Mouse (Mus musculus): Measurements from ENCODE around the gene Lrrc27. TPM values are rescaled to one million over a fixed set of nuclear protein-coding genes. Genes with fewer than 3 reads are reported as not detected.

The Lrrc27 gene
- polyA plus RNA-seq, 1 experiment from 2014 or later, result 0.68 TPM

GRCm38 (mm10) chr7:139217046-139217445 is 4.3 kb downstream of the Lrrc27 start:
- H3K36me3 ChIP-seq (ENCODE audit: control insufficient read depth, insufficient read depth), result no peaks in the 10 kb centered on the region
- H3K4me2 ChIP-seq (ENCODE audit: low read depth, low read length), result no peak overlapping the region
- no peak overlapping the region for H3K27ac ChIP-seq (ENCODE audit: low read length)
- no peak for ATAC-seq (ENCODE audit: low read depth)
- no peaks in the 10 kb centered on the region for H3K9me3 ChIP-seq (replicated peaks; ENCODE audit: control insufficient read depth, low read length)
- no peak overlapping the region for H3K9ac ChIP-seq (ENCODE audit: low read depth, low read length)
- no peaks in the 10 kb centered on the region for H3K27me3 ChIP-seq (ENCODE audit: control insufficient read depth, insufficient read depth, low read depth, low read length)
- H3K4me1 ChIP-seq (ENCODE audit: control insufficient read depth, low read depth, low read length), result peaks cover 9% of the 10 kb centered on the region
- WGBS (ENCODE audit: insufficient replicate concordance), result 65% methylated on average over 7 of the region's 7 CpGs
- H3K4me3 ChIP-seq (ENCODE audit: low read depth, low read length), result no peak overlapping the region

- Histone ChIP-seq H3K4me1 (ENCODE audit: control insufficient read depth, low read depth, low read length) (no peaks in the 10 kb centered on the region), H3K9me3 (replicated peaks; ENCODE audit: control insufficient read depth, low read length) (no peaks in the 10 kb centered on the region), H3K27ac (ENCODE audit: low read length) (no peak overlapping the region), H3K27me3 (ENCODE audit: control insufficient read depth, insufficient read depth, low read depth, low read length) (no peaks in the 10 kb centered on the region), H3K36me3 (ENCODE audit: control insufficient read depth, insufficient read depth) (no peaks in the 10 kb centered on the region), H3K4me2 (ENCODE audit: low read depth, low read length) (no peak overlapping the region), H3K9ac (ENCODE audit: low read depth, low read length) (no peak overlapping the region), H3K4me3 (ENCODE audit: low read depth, low read length) (no peak overlapping the region)
- 44% methylated on average over 6 of the region's 6 CpGs for whole genome bisulfite sequencing (ENCODE audit: insufficient replicate concordance)
- 0 out of 2 replicates have a peak, but pooled peaks have one; percentile 30 for ATAC-seq (ENCODE audit: low read depth)
These were observed 6.0 kb downstream of the Lrrc27 start for GRCm38 (mm10) chr7:139218641-139219415.

GRCm38 (mm10) chr7:139219486-139219885 is 6.7 kb downstream of the Lrrc27 start:
- no peak overlapping the region for H3K4me3 ChIP-seq (ENCODE audit: low read depth, low read length)
- ATAC-seq (ENCODE audit: low read depth), result no peak

GRCm38 (mm10) chr7:139220303-139220702 is 7.5 kb downstream of the Lrrc27 start:
- no peaks in the 10 kb centered on the region for H3K27me3 ChIP-seq (ENCODE audit: control insufficient read depth, insufficient read depth, low read depth, low read length)
- H3K4me3 ChIP-seq (ENCODE audit: low read depth, low read length), result no peak overlapping the region
- H3K4me2 ChIP-seq (ENCODE audit: low read depth, low read length), result no peak overlapping the region
- no peak for ATAC-seq (ENCODE audit: low read depth)
- H3K9me3 ChIP-seq (replicated peaks; ENCODE audit: control insufficient read depth, low read length), result no peaks in the 10 kb centered on the region
- no peak overlapping the region for H3K9ac ChIP-seq (ENCODE audit: low read depth, low read length)
- H3K36me3 ChIP-seq (ENCODE audit: control insufficient read depth, insufficient read depth), result no peaks in the 10 kb centered on the region
- 37% methylated on average over 2 of the region's 2 CpGs for WGBS (ENCODE audit: insufficient replicate concordance)
- no peak overlapping the region for H3K27ac ChIP-seq (ENCODE audit: low read length)
- H3K4me1 ChIP-seq (ENCODE audit: control insufficient read depth, low read depth, low read length), result no peaks in the 10 kb centered on the region

More at GRCm38 (mm10) chr7:139219486-139219885, 6.7 kb downstream of the Lrrc27 start:
- 68% methylated on average over 5 of the region's 5 CpGs for WGBS (ENCODE audit: insufficient replicate concordance)
- no peak overlapping the region for H3K4me2 ChIP-seq (ENCODE audit: low read depth, low read length)
- no peaks in the 10 kb centered on the region for H3K4me1 ChIP-seq (ENCODE audit: control insufficient read depth, low read depth, low read length)
- no peaks in the 10 kb centered on the region for H3K27me3 ChIP-seq (ENCODE audit: control insufficient read depth, insufficient read depth, low read depth, low read length)
- H3K9me3 ChIP-seq (replicated peaks; ENCODE audit: control insufficient read depth, low read length), result no peaks in the 10 kb centered on the region
- H3K27ac ChIP-seq (ENCODE audit: low read length), result no peak overlapping the region
- no peak overlapping the region for H3K9ac ChIP-seq (ENCODE audit: low read depth, low read length)
- H3K36me3 ChIP-seq (ENCODE audit: control insufficient read depth, insufficient read depth), result no peaks in the 10 kb centered on the region

GRCm38 (mm10) chr7:139221072-139221471 is 8.3 kb downstream of the Lrrc27 start:
- Histone ChIP-seq H3K27me3 (ENCODE audit: control insufficient read depth, insufficient read depth, low read depth, low read length) (no peaks in the 10 kb centered on the region), H3K4me3 (ENCODE audit: low read depth, low read length) (no peak overlapping the region), H3K27ac (ENCODE audit: low read length) (no peak overlapping the region), H3K4me1 (ENCODE audit: control insufficient read depth, low read depth, low read length) (no peaks in the 10 kb centered on the region), H3K36me3 (ENCODE audit: control insufficient read depth, insufficient read depth) (no peaks in the 10 kb centered on the region), H3K9me3 (replicated peaks; ENCODE audit: control insufficient read depth, low read length) (no peaks in the 10 kb centered on the region), H3K9ac (ENCODE audit: low read depth, low read length) (no peak overlapping the region), H3K4me2 (ENCODE audit: low read depth, low read length) (no peak overlapping the region)
- ATAC-seq (ENCODE audit: low read depth), result no peak
- 47% methylated on average over 5 of the region's 5 CpGs for WGBS (ENCODE audit: insufficient replicate concordance)

GRCm38 (mm10) chr7:139221856-139222255 is 9.1 kb downstream of the Lrrc27 start:
- 56% methylated on average over 2 of the region's 2 CpGs for WGBS (ENCODE audit: insufficient replicate concordance)
- H3K4me1 ChIP-seq (ENCODE audit: control insufficient read depth, low read depth, low read length), result no peaks in the 10 kb centered on the region
- ATAC-seq (ENCODE audit: low read depth), result no peak
- H3K36me3 ChIP-seq (ENCODE audit: control insufficient read depth, insufficient read depth), result no peaks in the 10 kb centered on the region
- H3K9ac ChIP-seq (ENCODE audit: low read depth, low read length), result no peak overlapping the region
- no peaks in the 10 kb centered on the region for H3K27me3 ChIP-seq (ENCODE audit: control insufficient read depth, insufficient read depth, low read depth, low read length)
- no peaks in the 10 kb centered on the region for H3K9me3 ChIP-seq (replicated peaks; ENCODE audit: control insufficient read depth, low read length)
- no peak overlapping the region for H3K27ac ChIP-seq (ENCODE audit: low read length)
- H3K4me3 ChIP-seq (ENCODE audit: low read depth, low read length), result no peak overlapping the region
- H3K4me2 ChIP-seq (ENCODE audit: low read depth, low read length), result no peak overlapping the region

- 53% methylated on average over 4 of the region's 4 CpGs for WGBS (ENCODE audit: insufficient replicate concordance)
- no peak overlapping the region for H3K4me3 ChIP-seq (ENCODE audit: low read depth, low read length)
- no peak overlapping the region for H3K9ac ChIP-seq (ENCODE audit: low read depth, low read length)
- no peak overlapping the region for H3K4me2 ChIP-seq (ENCODE audit: low read depth, low read length)
- no peaks in the 10 kb centered on the region for H3K9me3 ChIP-seq (replicated peaks; ENCODE audit: control insufficient read depth, low read length)
- no peaks in the 10 kb centered on the region for H3K27me3 ChIP-seq (ENCODE audit: control insufficient read depth, insufficient read depth, low read depth, low read length)
- H3K4me1 ChIP-seq (ENCODE audit: control insufficient read depth, low read depth, low read length), result no peaks in the 10 kb centered on the region
- no peak for ATAC-seq (ENCODE audit: low read depth)
- no peaks in the 10 kb centered on the region for H3K36me3 ChIP-seq (ENCODE audit: control insufficient read depth, insufficient read depth)
- H3K27ac ChIP-seq (ENCODE audit: low read length), result no peak overlapping the region
These were observed 9.6 kb downstream of the Lrrc27 start for GRCm38 (mm10) chr7:139222341-139222740.

- Histone ChIP-seq H3K9ac (ENCODE audit: low read depth, low read length) (no peak overlapping the region), H3K4me3 (ENCODE audit: low read depth, low read length) (no peak overlapping the region), H3K4me1 (ENCODE audit: control insufficient read depth, low read depth, low read length) (no peaks in the 10 kb centered on the region; the same call in 1 of the 2 replicates), H3K4me2 (ENCODE audit: low read depth, low read length) (no peak overlapping the region), H3K27me3 (ENCODE audit: control insufficient read depth, insufficient read depth, low read depth, low read length) (no peaks in the 10 kb centered on the region), H3K9me3 (replicated peaks; ENCODE audit: control insufficient read depth, low read length) (no peaks in the 10 kb centered on the region), H3K36me3 (ENCODE audit: control insufficient read depth, insufficient read depth) (no peaks in the 10 kb centered on the region), H3K27ac (ENCODE audit: low read length) (peak overlapping the region; percentile 8; the same call in 1 of the 2 replicates)
- WGBS (ENCODE audit: insufficient replicate concordance), result 39% methylated on average over 1 of the region's 1 CpGs
- ATAC-seq (ENCODE audit: low read depth), result no peak
These were observed 11.3 kb downstream of the Lrrc27 start for GRCm38 (mm10) chr7:139224070-139224469.

- H3K27ac ChIP-seq (ENCODE audit: low read length), result peak overlapping the region; percentile 34; the same call in 1 of the 2 replicates
- 26% methylated on average over 8 of the region's 8 CpGs for WGBS (ENCODE audit: insufficient replicate concordance)
- H3K4me2 ChIP-seq (ENCODE audit: low read depth, low read length), result no peak overlapping the region
- ATAC-seq (ENCODE audit: low read depth), result peak; percentile 64
- H3K27me3 ChIP-seq (ENCODE audit: control insufficient read depth, insufficient read depth, low read depth, low read length), result no peaks in the 10 kb centered on the region
- H3K9ac ChIP-seq (ENCODE audit: low read depth, low read length), result no peak overlapping the region
- H3K9me3 ChIP-seq (replicated peaks; ENCODE audit: control insufficient read depth, low read length), result no peaks in the 10 kb centered on the region
- no peaks in the 10 kb centered on the region; the same call in 1 of the 2 replicates for H3K4me1 ChIP-seq (ENCODE audit: control insufficient read depth, low read depth, low read length)
- no peak overlapping the region for H3K4me3 ChIP-seq (ENCODE audit: low read depth, low read length)
- no peaks in the 10 kb centered on the region for H3K36me3 ChIP-seq (ENCODE audit: control insufficient read depth, insufficient read depth)
These were observed 11.9 kb downstream of the Lrrc27 start for GRCm38 (mm10) chr7:139224725-139225124.

Data from liver, embryonic 16.5 days (tissue).